Mouse (Mus musculus): ENCODE measurements at regions not wholly inside any gene's neighbourhood (a gene's known extent, or its start where the extent isn't known, plus 50 kb on each side); places are given as distances from the start of the nearest gene placed in this dataset.

DNA sequence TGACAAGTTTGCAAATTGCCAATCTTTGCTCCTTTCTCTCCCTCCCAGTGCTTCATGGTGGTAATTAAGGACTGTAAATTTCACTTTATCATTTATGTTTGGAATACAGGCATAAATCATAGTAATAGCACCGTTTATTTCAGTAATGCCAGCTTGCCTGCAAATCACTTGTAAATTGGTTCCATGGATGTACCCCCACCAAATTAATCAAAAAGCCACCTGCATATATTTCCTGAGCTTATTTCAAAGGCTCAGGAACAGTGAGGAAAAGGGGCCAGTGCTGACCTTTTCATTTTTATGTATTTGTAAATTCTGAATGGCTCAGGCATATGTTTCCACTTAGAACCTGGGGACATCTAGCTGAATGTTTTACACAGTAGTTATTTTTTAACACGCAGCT lies 115.0 kb downstream of the D3Ertd751e start:
- WGBS, result 61% methylated on average over 2 of the region's 2 CpGs
- no peak for DNase-seq (ENCODE audit: low read depth, low spot score)

DNA sequence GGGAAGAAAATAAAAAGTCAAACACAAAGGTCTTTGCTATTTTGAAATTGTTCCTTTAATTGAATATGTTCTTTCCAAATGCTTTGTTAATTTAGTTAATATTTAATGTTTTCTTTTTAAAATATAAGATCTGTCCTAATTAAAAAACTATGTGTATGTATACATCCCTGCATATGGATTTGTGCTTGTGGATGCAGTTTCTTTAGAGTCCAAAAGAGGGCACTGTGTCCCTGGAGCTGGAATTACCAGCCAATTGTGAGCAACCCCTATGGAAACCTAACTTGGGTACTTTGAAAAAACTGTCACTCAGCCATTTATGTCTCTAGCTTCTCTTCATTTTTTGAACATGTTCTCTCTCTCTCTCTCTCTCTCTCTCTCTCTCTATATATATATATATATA lies 120.3 kb downstream of the D3Ertd751e start:
- no peak for DNase-seq (ENCODE audit: low read depth, low spot score)

DNA sequence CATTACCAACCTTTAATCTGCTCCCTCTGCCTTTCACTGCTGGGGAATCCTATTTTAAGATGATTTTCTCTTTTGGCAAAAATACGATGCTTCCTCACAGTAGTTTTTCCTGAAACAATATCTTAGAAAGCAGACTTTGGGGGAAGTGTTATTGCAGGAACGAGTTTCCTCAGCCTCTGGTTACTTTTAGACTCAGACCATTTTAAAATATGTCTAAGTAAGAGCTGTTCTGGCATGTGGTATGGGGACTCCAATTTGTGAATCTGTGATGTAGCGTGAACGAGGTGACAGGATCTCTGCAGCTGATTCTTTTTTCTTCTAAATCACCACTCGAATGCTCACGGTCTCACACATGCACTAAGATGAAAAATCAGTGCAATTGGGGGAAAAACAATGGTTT lies 166.5 kb downstream of the D3Ertd751e start:
- WGBS, result 82% methylated on average over 6 of the region's 6 CpGs
- DNase-seq (ENCODE audit: low read depth, low spot score), result no peak

DNA sequence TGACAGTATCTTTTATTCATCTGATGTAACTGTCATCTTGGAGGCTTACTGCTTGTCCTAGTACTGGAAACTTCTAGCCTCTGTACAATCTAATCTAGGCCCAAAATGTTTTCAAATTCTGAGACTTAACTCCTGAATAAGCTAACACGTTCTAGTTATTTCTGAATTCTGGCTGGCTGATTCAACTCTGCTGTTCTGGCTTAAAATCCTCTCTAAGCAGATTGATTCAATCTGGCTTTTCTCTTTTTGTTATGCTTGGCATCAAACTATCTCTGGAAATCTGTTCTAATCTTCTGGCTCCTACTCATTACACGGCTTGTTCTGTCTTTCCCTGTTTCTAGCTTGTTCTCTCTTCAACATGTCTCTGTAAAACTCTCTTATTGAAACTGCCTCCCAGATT lies 170.8 kb downstream of the D3Ertd751e start:
- DNase-seq (ENCODE audit: low read depth, low spot score), result no peak
- WGBS, result 79% methylated on average over 2 of the region's 2 CpGs

DNA sequence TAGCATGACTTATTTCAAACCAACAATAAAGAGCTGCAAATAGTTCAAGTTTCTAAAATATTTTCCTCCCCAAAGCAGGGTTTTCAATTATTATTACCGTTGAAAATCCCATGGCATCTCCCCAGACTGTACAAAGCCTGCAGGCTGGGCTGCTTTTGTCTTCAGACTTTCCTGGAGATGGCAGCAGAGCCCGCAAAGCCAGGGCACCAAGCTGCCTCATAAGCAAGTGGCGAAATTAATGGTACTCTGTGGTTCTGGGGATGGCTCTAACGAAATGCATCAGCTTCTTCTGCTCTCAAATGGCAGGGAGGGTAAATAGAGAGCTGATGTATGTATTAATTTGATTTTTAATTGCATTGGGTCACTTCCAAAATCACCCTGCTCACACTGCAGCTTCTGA lies 197.4 kb downstream of the D3Ertd751e start:
- WGBS, result 42% methylated on average over 4 of the region's 4 CpGs
- DNase-seq (ENCODE audit: low read depth, low spot score), result no peak

DNA sequence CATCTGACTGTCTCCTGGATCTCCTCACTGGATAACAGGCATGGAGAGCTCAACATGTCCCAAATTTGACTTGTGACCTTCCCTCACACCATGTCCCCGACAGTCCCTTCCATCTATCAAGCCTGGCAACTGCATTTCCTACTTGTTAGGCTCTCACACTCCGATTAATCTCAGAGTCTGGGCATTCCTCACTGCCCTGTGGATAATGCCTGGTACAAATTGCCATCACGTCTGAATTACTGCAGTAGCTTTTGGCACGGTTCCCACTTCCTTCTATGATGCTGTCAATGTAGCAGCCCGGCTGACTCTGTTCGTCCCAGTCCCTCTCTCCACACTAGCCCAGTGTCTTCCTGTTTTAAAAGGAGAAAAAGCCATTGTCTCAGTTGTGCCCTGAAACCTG lies 200.6 kb downstream of the D3Ertd751e start:
- 23% methylated on average over 6 of the region's 6 CpGs for WGBS
- DNase-seq (ENCODE audit: low read depth, low spot score), result no peak

DNA sequence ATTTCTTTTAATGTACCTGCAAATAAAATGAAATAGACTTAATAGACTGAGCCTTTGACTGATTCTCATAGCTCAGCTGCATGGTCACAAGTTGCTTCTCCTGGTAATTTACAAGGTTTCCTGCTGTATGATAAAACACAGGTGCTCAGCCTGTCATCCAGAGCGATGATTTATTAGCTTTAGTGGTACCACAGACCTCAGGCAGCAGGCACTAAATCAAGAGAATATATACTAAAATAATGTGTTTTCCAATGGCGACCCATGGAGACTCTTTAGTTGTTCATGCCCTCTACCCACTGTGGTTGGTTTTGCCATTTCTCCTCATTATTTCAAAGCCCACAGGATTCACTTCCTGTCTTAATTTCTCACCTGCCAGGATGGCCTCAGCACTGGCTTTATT lies 207.0 kb downstream of the D3Ertd751e start:
- DNase-seq (ENCODE audit: low read depth, low spot score), result no peak

DNA sequence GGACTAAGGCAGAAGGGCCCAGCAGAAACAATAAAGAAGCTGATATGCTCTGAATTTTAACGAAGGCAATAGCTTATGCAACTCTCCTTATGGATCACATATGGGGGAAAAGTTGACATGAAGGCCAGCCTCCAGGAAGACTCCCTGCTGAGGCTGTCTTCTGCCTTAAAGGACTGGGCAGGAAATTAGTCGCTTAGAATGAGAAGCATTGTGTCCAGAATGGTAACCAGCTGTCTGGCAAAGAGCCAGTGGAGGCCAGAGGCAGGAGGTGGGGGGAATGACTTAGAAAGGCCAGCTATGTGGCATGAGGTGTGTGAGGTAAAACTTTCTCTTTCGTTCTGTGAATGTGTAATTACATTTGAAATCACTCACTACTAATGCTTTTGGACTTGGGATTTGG lies 215.0 kb downstream of the D3Ertd751e start:
- WGBS, result 37% methylated on average over 3 of the region's 3 CpGs
- no peak for DNase-seq (ENCODE audit: low read depth, low spot score)

More for the DNA sequence above, 207.0 kb downstream of the D3Ertd751e start:
- 62% methylated on average over 2 of the region's 2 CpGs for WGBS

DNA sequence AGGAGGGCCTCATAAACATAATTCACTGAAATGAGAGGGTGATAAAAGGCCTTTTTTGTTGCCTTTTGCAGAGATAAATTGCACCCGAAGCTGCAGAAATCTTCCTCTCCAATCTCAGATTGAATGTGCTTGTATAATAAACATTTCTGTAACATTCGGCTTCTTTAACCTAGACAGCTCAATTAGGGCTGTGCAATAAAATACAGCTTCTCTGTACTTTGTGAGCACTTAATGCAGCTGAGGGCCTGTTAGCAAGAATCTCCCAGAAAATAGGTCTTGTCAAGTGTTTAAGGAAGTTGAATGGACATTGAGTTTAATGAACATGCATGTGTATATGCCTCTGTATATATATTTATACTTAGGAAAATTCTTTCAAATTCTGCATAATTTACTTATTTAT lies 217.8 kb downstream of the D3Ertd751e start:
- WGBS, result 7% methylated on average over 2 of the region's 2 CpGs
- no peak for DNase-seq (ENCODE audit: low read depth, low spot score)

DNA sequence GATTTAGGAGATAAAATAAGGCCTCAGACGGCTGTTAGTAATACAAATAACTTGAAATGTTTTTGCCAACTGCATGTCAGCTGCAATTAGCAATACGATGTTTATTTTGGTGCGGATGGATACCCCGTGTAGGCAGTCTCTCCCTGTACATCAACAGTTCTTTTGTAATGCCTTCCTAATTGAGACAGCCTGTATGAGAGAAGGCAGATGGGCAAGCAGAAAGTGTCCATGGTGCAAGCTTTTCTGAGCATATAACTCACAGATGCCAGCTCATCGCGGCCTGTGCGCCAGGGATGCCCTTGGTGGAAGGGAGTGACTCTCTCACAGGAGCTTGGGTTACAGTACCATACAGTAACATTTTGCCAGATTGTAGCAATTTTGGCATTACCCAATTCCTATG lies 220.5 kb downstream of the D3Ertd751e start:
- no peak for DNase-seq (ENCODE audit: low read depth, low spot score)
- 63% methylated on average over 7 of the region's 7 CpGs for WGBS

DNA sequence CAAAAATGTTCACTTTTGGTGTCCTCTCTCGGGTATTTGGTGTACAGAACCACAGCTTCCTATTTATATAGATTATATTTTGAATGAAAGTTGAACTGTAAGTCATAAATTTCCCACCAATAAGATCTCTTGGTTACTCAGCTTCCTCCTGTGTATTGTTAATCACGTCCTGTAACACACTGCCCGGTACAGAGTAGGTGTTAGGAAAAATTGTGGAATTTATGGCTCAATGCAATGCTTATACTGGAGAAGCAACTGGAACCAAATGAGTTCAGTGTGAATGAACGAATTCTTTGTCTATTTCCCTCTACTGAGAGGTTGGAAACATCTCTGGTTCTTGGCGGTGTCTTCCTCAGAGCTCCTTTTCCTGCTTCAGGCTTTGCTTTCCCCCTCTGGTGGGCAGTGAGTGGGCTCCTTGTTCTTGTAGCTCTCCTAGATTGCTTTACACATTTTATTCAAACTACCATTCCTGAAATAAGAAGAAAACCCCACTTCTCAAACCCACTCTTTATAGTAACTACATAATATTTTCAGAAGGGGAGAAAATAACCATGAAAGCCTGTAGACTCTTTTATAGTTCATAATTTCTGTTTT lies 264.4 kb downstream of the D3Ertd751e start:
- WGBS, result 57% methylated on average over 5 of the region's 5 CpGs

DNA sequence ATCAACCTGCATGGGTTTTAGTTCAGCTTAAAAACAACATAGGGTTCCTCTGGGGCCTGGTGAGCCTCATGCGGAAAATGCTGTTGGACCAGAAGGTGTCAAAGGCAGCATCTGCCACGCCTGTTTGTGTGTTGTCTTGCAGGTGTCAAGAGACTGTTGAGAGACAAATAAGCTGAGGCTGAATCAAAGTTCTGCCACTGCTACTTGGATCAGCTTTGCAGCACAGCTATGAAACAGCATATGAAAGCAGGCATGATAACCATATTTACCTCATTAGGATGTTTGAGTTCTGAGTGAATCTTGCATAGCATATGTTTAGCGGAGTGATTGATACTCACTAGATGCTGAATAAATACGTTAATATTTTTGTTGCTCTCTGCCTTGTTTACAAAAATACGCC lies 280.8 kb downstream of the D3Ertd751e start:
- WGBS, result 78% methylated on average over 5 of the region's 5 CpGs
- DNase-seq (ENCODE audit: low read depth, low spot score), result no peak

More for the DNA sequence above, 264.4 kb downstream of the D3Ertd751e start:
- no peak for DNase-seq (ENCODE audit: low read depth, low spot score)

DNA sequence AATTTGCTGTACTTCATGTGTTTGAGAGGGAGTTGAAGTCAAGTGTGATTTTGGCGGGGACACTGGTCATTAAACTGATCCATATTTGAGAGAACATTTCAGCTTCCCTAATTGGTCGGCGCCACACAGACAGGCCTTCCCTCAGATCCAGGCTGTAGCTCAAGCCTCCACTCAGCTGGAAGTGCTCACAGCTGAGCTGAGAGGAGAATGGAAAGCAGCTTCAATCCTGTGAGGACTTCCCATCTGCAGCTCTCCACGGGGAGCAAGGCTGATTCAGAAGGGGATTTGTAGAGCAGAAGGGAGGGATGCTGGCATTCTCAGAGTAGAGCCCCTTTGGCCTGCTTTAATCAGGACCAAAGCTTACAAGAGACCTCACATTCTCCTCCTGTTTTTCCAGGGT lies 297.2 kb downstream of the D3Ertd751e start:
- 49% methylated on average over 4 of the region's 4 CpGs for WGBS

DNA sequence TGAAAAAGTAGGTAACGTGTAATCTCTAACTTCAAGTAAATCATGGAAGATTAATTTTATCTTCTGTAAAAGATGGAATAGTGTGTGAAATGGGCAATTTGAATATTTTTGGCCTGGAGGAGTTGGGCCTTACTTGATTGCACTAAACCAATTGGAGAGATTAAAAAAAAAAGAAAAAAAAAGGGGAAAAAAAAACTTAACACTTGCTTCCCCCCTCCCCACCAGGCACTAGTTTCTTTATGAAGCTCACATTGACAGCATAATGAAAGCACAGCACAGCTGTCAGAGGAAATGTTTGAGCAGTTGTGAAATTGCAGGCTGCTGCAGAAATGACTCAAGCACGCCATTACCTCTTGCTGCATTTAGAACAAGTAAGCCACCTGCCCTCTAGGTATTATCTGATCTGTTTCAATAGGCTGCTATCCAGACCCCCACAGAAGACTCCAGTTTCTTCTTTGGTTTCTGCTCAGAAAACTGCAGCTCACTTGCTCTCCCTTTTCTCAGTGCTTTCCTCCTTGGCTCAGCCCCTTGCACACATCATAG lies 297.9 kb downstream of the D3Ertd751e start:
- WGBS, result 80% methylated on average over 2 of the region's 2 CpGs
- no peak for DNase-seq (ENCODE audit: low read depth, low spot score)

More for the DNA sequence above, 297.2 kb downstream of the D3Ertd751e start:
- DNase-seq (ENCODE audit: low read depth, low spot score), result no peak

DNA sequence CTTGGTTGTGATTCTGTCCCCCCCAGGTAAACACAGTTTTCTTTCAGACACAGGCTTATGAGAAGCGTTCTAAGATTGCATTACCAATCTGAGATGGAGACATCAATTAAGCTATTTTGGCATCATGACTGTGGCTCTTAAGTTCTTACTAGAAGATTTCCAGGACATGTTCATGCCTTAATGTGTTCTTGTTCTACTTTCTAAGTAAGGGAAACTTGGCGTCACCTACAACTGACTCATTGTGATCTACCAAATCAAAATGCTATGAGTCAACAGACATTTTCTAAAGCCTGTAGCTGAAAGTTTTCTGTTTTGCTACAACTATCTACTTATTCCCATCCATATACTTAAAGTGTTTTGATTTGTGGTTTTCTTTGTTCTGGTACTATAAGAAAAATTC lies 298.5 kb downstream of the D3Ertd751e start:
- DNase-seq (ENCODE audit: low read depth, low spot score), result no peak
- WGBS, result 88% methylated on average over 2 of the region's 2 CpGs

DNA sequence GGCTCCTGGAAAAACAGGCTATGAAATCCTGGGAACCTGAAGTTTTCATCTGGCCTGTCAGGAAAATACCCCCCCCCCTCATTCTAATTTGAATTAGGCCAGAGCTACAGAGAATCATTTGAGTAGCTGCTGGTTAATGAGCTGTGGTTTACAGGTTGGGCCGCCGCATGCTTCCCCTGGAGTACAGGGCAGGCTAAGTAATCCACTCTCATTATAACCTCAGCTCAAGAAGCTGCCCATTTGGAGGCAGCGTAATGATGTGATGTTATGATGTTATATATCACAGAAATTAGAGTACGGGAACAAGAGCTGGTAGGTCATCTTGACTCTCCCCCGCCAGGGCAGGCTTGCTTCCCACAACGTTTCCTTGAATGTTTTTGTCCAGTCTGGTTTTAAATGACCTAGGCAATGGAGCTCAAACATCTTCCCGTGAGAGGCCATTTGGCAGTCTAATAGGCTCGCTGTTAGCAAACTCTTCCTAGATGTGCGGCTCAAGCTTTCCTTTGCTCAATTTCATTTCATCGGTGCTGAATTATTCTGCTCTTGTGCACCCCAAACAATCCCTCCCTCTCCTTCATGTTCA lies 315.0 kb downstream of the D3Ertd751e start:
- 84% methylated on average over 10 of the region's 10 CpGs for whole genome bisulfite sequencing
- DNase-seq (ENCODE audit: low read depth, low spot score), result no peak

DNA sequence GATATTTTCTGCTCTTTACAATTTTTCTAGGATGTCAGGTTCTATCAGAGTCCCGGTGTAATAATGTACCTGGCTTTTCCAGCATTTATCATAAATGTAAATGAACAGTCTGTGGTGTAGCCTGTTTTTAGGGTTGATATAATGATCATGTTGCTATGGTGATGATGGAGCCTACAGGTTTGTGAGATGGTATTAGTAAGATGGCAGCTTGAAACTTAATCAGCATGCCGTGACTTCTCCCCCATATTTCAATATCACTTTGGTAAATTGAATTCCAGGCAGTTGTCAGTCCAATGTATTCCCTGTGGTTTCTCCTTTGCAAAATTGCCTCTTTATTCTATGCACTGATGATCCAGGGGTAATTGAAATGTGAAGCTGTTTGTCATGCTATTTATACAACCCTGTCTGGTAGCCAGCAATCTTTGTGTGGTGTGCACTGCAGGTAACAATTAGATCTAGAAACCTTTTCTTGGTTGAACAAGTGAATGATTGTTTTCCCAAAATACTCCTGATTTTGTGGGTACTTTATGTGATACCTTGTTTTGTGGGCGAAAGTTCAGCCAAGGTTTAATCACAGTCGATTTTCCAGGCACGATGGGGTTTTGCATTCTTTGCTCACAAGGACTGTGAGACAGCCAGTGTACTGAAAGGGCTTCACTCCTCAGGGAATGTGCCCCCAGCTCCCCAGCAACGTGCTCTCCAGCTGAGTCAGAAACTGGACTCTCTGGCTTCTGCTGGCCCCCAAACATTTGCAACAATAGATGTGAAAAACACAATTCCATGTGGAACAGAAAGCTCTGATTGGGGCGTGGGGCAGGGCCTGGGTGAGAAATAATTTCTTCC lies 322.9 kb downstream of the D3Ertd751e start:
- DNase-seq (ENCODE audit: low read depth, low spot score), result no peak
- WGBS, result 65% methylated on average over 7 of the region's 7 CpGs

DNA sequence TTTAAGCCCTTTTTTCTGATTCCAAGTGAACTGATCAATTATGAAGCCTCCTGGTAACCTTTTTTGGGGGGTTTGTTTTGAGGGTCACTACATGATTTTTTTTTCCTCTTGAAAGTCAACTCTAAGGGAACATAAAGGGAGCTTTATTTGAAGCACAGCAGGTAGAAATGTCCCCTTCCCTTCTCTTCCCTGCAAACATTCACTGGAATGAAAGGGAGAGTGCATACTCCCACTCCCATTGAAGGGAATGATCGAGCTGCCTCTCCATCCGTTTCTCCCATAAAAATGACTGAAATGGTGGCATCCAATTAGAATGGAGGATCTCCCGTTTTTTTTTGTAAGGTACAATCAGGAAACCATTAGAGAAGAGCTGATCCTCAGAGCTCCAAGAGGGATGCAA lies 323.6 kb downstream of the D3Ertd751e start:
- DNase-seq (ENCODE audit: low read depth, low spot score), result no peak
- 49% methylated on average over 3 of the region's 3 CpGs for WGBS

DNA sequence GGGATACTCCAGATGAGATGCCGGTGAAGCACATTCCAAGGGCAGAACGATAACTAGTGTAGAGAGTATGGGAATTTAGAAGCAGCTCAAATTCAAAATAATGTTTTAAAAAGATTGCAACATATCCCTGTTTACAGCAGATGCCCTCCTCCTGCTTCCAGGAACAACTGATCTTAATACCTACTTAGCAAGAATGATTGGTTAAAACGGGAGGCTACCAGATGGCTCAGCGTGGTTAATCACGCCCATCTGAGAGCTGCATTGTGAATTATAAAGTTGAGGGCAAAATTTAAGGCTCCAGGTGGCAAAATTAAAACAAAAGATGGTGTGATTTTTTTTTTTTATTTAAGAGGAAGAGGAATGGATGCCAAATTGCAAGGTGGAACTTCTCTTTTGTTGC lies 324.6 kb downstream of the D3Ertd751e start:
- no peak for DNase-seq (ENCODE audit: low read depth, low spot score)
- WGBS, result 81% methylated on average over 5 of the region's 5 CpGs

DNA sequence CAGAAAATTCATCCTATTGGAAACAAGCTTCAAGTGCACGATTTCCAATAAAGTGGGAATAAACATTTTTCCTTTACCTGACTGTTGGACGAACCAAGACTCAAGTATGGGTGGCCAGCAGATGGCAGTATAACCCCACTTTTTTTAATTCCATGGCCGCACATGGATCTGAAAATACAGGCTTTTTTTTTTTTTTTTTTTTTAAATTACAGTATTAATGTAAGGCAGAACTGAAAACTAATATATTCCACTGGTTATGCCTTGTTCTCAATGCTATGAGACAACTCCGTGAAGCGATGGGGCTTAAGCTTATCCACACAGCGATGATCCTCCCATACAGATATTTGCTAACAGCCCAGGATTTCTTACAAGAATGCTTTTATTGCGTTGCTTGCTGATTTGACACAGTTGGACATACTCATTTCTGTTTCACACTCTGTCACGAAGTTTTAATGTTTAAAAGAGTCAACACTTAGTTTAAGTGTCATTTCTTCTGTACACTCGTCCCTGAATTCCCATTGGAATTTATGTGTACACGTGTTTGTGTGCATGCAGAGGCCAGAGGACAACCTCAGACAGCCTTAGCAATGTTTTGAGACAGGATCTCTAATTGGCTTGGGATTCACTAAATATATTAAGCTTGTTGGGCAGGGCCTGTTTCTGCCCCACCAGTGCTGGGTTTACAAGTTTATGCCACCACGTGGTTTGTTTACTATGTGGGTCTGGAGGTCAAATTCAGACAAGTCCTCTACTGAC lies 332.3 kb downstream of the D3Ertd751e start:
- 23% methylated on average over 11 of the region's 11 CpGs for WGBS
- DNase-seq (ENCODE audit: low read depth, low spot score), result peak; percentile 6

Data from large intestine, adult 2 months (tissue).